Mouse (Mus musculus) adrenal gland, adult 18-20 months (tissue): ENCODE results near the gene Kif1b. TPM values are rescaled to one million over a fixed set of nuclear protein-coding genes. Genes with fewer than 3 reads are reported as not detected.

Experiments
- DNase-seq, 2 experiments: peaks; one replicate each; pipeline ENCODE4 v3.0.0; 2021 to 2022; ENCODE audit warnings: low spot score in 2 of 2
- total RNA-seq, 2 experiments: library from RNA; stranded (reverse); gene quantifications; 1 replicate in 1 of 2; 2 replicates in 1 of 2; pipeline ENCODE4 v1.2.3; 2021

Gene Kif1b
- total RNA-seq, 2 experiments from 2014 or later: 108 to 138 TPM

DNA sequence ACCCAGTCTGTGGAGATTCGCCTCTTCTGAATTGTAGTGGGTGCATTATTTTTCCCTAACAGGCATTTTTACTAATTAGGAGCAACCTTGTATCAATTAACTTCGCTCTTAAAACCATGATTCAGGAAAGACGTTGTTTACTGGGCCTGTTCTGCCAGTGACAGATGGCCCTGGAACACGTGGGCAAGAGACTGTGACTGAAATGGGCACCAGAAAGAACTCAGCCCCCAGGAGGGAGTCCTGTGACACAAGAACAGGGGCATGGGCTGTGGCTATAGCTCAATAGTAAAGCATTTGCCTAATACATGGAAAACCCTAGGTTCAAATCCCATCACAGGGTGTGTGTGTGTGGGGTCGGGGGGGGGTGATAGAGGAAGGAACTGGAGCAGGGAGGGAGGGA lies 9.9 kb upstream of the Kif1b start:
- DNase-seq: no peak

GRCm38 (mm10) chr4:149314275-149314837 lies 6.9 kb upstream of the Kif1b start:
- DNase-seq: no peak

GRCm38 (mm10) chr4:149313558-149314253 lies 6.2 kb upstream of the Kif1b start:
- DNase-seq: no peak

GRCm38 (mm10) chr4:149311996-149312395 lies 4.5 kb upstream of the Kif1b start:
- DNase-seq: no peak

GRCm38 (mm10) chr4:149308491-149308820 lies 963 bp upstream of the Kif1b start:
- DNase-seq: no peak

DNA sequence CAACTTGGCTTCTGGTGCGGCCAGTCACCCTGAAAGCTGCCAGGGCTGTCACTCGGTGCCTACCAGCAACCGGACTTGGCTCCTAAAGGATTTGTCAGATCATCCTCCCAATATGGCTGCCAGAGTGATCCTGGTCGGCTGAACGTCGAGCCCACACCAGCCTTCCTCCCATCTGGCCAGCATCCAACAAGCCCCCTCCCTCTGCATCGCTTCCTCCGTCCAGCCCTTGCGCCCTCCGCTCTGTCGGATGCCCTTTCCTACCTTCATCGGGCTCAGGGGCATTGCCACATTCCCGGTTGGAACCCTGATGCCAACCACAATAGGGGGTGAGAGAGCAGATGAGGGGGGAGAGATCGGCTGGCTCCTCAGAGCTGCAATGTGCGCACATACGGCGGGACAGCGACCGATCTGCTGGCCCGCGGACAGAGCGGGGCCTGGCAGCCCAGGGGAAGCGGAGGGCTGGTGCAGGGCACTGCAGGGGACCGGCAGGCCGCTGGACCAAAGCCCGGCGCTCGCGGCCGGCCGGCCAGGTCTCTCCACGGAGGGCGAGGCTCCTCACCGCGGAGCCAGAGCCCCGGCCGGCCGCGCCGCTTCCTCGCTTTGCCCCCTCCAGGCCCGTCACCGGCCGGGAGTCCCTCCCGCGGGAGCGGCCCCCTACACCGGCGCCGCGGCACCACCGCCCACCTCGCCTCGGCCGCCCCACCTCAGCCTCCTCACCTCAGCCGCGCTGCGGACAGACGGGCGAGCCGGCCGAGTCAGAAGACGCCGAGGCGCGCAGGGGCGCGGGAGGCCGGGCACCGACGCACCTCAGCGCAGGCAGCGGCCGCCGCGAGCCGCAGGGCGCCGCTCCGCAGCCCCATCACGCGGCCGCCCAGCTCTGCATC lies 539 bp downstream of the Kif1b start:
- DNase-seq: peak; percentile 64 to 79

- no peak for DNase-seq
These were observed 1.5 kb downstream of the Kif1b start for GRCm38 (mm10) chr4:149305761-149306711.

GRCm38 (mm10) chr4:149304466-149304865 lies 3.0 kb downstream of the Kif1b start:
- DNase-seq: no peak

DNA sequence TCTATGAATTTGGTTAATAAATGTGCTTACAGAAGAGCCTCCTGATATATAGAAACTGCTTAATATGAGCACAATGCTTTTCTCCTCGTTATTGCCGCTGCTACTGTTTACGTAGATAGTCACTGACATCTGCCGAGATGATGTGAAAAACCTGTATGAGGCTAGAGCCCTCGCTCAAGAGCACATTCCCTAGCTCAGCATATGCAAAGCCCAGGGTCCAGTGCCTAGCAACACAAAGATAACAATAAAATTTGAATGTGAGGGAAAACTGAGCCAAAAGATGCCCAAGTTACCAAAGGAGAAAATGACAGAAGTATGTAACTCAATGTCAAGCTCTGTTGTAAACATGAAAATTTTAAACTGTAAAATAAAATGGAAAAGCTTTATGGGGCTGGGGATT lies 4.0 kb downstream of the Kif1b start:
- no peak for DNase-seq

GRCm38 (mm10) chr4:149302751-149303150 lies 4.7 kb downstream of the Kif1b start:
- no peak for DNase-seq

GRCm38 (mm10) chr4:149302136-149302535 lies 5.4 kb downstream of the Kif1b start:
- DNase-seq: no peak

DNA sequence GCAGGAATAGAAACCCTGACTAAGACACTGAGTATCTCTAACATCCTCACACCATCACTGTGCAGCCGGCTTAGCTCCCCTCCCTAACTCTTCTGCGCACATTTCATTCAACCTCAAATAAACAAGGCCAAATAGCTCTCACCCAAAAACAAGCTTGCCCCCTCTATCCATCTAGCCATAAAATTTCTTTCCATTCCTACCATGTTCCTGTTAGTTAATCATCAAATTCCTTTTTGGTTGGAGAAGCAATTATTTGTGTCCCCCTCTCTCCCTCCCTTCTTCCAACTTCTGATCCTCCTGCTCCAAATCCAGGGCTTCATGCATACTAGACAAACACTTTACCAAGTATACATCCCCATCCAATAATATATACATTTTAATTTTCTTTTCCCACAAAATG lies 11.0 kb downstream of the Kif1b start:
- DNase-seq: no peak

GRCm38 (mm10) chr4:149292984-149293383 lies 14.5 kb downstream of the Kif1b start:
- no peak for DNase-seq

GRCm38 (mm10) chr4:149291061-149291460 lies 16.4 kb downstream of the Kif1b start:
- DNase-seq: no peak

GRCm38 (mm10) chr4:149290157-149290750 lies 17.2 kb downstream of the Kif1b start:
- DNase-seq: no peak

GRCm38 (mm10) chr4:149286287-149287137 lies 21.0 kb downstream of the Kif1b start:
- DNase-seq: no peak

DNA sequence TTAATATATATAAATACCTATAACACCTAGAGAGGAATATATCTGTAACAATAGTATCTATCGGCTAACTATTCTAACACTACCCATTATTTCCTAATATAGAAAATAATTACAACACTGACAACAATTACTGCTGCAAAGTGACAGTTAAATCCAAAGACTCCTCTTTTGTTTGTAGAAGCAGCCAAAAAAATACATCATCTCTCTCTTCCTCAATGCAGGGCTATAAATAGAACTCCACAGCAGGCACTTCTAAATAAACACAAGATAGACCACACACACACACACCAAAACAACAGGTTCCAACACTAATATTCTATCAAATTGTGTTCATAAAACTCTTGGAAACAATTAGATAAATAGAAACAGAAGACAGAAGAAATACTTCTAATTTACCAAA lies 21.8 kb downstream of the Kif1b start:
- DNase-seq: no peak

GRCm38 (mm10) chr4:149283018-149283417 lies 24.5 kb downstream of the Kif1b start:
- no peak for DNase-seq

DNA sequence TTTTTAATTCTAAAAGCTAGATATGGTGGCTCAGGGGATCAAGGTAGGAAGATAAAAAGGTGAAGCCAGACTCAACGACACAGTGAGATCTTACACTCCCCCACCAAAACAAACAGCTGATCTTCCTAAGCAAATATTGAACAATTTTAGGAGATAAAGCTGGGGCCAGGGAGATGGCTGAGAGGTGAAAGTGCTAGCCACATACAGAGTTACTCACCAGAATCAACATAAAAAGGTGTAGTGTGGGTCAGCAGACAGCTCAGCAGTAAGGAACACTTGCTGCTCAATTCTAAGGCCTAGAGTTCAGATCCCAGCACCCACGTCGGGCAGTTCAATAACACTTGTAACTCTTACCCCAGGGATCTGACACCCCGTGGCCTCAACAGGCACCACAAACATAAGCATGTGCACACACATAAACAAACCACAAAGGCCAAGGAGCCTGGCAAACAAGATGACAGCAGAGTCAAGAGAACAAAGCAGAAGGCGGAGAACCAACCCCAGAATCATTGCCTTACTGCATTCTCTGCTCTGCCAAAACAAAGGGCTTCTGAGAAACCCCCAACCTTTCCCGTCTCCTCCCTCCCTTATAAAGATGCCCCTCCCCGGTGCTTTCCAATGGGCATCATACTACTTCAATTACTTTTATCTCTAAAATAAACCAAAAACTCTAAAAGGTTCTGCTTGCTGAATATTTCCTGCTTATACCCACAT lies 25.3 kb downstream of the Kif1b start:
- no peak for DNase-seq
